Mouse (Mus musculus): ENCODE data around the gene Efna1. TPM values are rescaled to one million over a fixed set of nuclear protein-coding genes. Genes with fewer than 3 reads are reported as not detected.

Efna1 gene
- polyA plus RNA-seq, 1 experiment from 2014 or later, result 33.3 TPM

DNA sequence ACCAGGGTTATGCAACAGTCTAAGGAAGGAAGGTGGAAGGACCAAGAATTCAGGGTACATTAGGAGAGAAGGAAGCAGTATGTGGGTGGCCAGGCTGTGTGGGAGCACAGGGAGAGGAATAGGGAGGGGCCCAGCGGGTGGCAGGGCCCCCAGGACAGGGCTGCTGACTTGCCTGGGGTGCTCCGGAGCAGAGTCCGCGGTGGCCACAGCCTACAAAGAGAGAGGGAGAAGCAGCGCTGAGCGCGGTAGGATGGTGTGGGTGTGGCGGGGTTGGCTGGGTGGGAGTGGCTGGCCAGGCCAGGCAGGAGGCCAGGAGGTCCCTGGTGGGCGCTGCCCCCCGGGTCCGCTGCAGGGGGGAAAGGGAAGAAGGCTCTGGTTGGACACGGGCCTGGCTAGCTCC, 42.4 kb downstream of the Efna1 start:
- Histone ChIP-seq H3K36me3 (no peaks in the 10 kb centered on the region), H3K4me3 (no peak overlapping the region), H3K9ac (0 out of 2 replicates have a peak overlapping the region, but pooled peaks have one; percentile 24), H3K27me3 (replicated peaks) (peaks cover 45% of the 10 kb centered on the region), H3K4me2 (no peak overlapping the region), H3K4me1 (peaks cover 10% of the 10 kb centered on the region), H3K9me3 (no peaks in the 10 kb centered on the region), H3K27ac (replicated peaks) (no peak overlapping the region)
- ATAC-seq (ENCODE audit: extremely low read depth, insufficient number of reproducible peaks, low FRiP score, low TSS enrichment), result no peak
- 45% methylated on average over 11 of the region's 12 CpGs for WGBS

DNA sequence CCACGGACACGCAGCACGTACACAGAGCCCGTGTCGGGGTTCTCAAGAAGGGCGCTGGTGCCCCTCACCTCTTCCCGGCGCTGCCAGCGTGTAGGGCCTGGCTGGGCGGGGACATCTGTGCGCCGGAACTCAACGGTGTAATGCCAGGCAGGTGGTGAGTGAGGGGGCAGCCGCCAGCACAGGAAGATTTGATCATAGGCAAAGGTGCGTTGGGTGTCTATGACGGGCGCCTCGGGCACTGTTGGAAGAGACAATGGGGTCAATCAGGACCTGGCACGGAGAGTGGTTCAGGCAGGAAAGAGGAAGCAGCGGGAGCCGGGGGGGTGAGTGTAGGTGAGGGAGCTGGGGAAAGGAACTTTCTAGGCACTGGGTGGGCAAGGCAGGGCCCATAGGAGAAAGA, 43.3 kb downstream of the Efna1 start:
- peaks cover 16% of the 10 kb centered on the region for H3K4me1 ChIP-seq
- 86% methylated on average over 21 of the region's 21 CpGs for WGBS
- peaks cover 38% of the 10 kb centered on the region for H3K27me3 ChIP-seq (replicated peaks)
- H3K27ac ChIP-seq (replicated peaks), result no peak overlapping the region
- H3K9ac ChIP-seq, result no peak overlapping the region
- no peak for ATAC-seq (ENCODE audit: extremely low read depth, insufficient number of reproducible peaks, low FRiP score, low TSS enrichment)
- no peak overlapping the region for H3K4me3 ChIP-seq
- no peaks in the 10 kb centered on the region for H3K36me3 ChIP-seq
- H3K9me3 ChIP-seq, result no peaks in the 10 kb centered on the region
- no peak overlapping the region for H3K4me2 ChIP-seq

DNA sequence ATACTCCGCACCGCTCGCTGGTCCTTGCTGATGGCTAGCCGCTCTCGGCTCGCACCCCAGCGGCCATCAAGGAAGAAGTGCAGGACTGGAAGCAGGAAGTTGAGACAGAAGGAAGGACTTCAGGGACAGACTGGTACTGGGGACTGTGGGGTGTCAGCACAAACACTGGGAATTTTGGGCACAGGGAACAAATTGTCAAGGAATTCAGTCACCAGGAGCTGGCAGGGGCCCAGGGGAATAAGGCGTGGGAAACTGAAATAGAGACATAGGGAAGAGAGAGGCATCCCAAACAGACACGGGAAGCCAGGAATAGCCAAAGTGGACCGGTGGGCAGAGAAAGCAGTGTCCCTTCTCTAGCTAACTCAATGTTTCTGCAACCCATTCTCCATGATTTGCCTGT, 44.4 kb downstream of the Efna1 start:
- no peaks in the 10 kb centered on the region for H3K9me3 ChIP-seq
- no peaks in the 10 kb centered on the region for H3K36me3 ChIP-seq
- no peak overlapping the region for H3K4me3 ChIP-seq
- peaks cover 46% of the 10 kb centered on the region for H3K27me3 ChIP-seq (replicated peaks)
- H3K9ac ChIP-seq, result no peak overlapping the region
- no peak overlapping the region for H3K27ac ChIP-seq (replicated peaks)
- peaks cover 17% of the 10 kb centered on the region for H3K4me1 ChIP-seq
- no peak for ATAC-seq (ENCODE audit: extremely low read depth, insufficient number of reproducible peaks, low FRiP score, low TSS enrichment)
- H3K4me2 ChIP-seq, result no peak overlapping the region
- WGBS, result 79% methylated on average over 10 of the region's 10 CpGs

DNA sequence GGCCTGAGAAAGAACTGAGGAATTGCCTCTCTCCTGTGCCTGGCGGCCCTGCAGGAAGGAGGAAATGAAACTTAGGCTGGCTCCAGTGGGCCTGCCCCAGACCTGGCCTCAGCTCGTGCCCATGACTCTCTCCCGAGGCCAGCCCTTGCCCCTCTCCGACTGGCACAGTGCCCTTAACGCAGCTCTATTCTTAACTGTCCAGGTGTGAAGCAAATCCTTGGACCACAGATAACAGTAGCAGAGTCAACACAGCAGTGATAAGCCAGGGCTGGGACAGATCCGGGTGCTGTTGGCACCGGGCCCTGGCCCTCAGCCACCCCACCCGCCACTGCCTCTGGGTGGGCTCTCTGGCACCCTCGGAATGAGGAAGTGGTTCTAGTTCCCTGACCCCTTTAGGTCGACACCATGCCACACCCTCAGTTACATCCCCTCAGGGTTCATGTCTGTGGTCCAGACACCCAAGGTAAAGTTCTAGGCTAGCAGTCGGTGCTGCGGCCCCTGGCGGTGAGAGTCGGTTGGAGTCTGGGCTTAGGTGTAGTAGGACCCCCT, 47.3 kb downstream of the Efna1 start:
- H3K4me3 ChIP-seq, result no peak overlapping the region
- peaks cover 20% of the 10 kb centered on the region for H3K4me1 ChIP-seq
- no peak overlapping the region for H3K4me2 ChIP-seq
- WGBS, result 49% methylated on average over 14 of the region's 14 CpGs
- H3K9ac ChIP-seq, result peak overlapping the region; percentile 21; the same call in 1 of the 2 replicates
- H3K27me3 ChIP-seq (replicated peaks), result peaks cover 66% of the 10 kb centered on the region
- H3K27ac ChIP-seq (replicated peaks), result 0 out of 2 replicates have a peak overlapping the region, but pooled peaks have one; percentile 39
- no peaks in the 10 kb centered on the region for H3K9me3 ChIP-seq
- no peaks in the 10 kb centered on the region for H3K36me3 ChIP-seq
- peak; percentile 23; the same call in 1 of the 2 replicates for ATAC-seq (ENCODE audit: extremely low read depth, insufficient number of reproducible peaks, low FRiP score, low TSS enrichment)

DNA sequence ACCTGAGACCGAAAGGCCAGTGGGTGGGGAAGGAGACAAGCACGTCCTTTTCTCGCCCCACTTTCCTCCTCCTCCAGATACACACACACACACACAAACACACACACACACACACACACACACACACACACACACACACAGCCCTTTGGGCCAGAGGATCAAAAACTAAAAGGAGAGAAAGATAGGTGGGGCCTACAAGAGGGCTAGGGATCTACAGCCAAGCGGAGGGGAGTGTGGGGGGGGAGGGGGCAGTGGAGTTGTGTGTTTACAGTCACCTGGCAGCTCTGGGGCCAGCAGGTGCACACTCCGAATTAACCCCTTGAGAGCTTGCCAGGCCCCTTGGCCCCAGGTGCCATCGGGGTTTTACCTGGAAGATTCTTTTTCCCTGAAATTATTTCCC, 48.3 kb downstream of the Efna1 start:
- Histone ChIP-seq H3K9me3 (no peaks in the 10 kb centered on the region), H3K36me3 (no peaks in the 10 kb centered on the region), H3K4me2 (no peak overlapping the region), H3K27ac (replicated peaks) (no peak overlapping the region), H3K9ac (no peak overlapping the region), H3K27me3 (replicated peaks) (peaks cover 58% of the 10 kb centered on the region), H3K4me3 (no peak overlapping the region), H3K4me1 (peaks cover 27% of the 10 kb centered on the region)
- no peak for ATAC-seq (ENCODE audit: extremely low read depth, insufficient number of reproducible peaks, low FRiP score, low TSS enrichment)
- 70% methylated on average over 6 of the region's 6 CpGs for WGBS

DNA sequence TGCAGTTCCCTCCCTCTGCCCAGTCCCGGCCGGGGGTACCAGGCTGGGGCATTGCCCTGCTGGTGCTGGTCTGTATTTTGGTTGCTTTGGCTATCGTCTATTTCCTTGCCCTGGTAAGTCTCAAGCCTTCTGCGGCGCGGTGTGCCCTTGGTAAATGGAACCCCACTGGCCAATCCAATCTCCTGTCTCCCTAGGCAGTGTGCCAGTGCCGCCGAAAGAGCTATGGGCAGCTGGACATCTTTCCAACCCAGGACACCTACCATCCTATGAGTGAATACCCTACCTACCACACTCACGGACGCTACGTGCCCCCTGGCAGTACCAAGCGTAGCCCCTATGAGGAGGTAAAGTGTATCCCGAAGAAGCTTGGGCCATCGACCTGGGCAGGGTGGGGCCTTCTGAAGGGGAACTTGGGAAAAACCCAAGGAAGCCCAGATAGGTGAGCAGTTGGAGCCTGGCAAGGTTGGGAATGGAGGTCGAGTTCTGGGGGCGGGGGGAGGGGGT, 49.1 kb downstream of the Efna1 start:
- no peak overlapping the region for H3K9ac ChIP-seq
- H3K4me2 ChIP-seq, result no peak overlapping the region
- H3K4me3 ChIP-seq, result no peak overlapping the region
- 64% methylated on average over 16 of the region's 16 CpGs for WGBS
- H3K4me1 ChIP-seq, result peaks cover 34% of the 10 kb centered on the region
- no peak overlapping the region for H3K27ac ChIP-seq (replicated peaks)
- H3K27me3 ChIP-seq (replicated peaks), result peaks cover 59% of the 10 kb centered on the region
- H3K36me3 ChIP-seq, result no peaks in the 10 kb centered on the region
- no peaks in the 10 kb centered on the region for H3K9me3 ChIP-seq
- ATAC-seq (ENCODE audit: extremely low read depth, insufficient number of reproducible peaks, low FRiP score, low TSS enrichment), result no peak

DNA sequence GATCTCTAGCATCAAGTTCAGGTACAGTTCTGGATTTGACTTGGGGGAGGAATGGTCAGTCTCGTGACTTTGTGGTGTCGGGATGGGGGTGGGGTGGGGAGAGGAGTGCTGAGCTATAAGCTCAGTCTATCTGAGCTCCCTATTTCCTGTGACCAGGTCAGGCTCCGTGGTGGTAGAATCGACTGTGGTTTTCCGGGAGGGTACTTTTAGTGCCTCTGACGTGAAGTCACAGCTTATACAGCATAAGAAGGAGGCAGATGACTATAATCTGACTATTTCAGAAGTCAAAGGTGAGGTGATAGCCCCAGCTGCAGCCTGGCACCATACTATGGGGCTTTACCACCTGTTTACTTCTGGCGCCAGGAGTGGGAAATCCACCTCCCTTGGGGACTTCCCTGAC, 49.6 kb downstream of the Efna1 start:
- ATAC-seq (ENCODE audit: extremely low read depth, insufficient number of reproducible peaks, low FRiP score, low TSS enrichment), result no peak
- Histone ChIP-seq H3K4me1 (peaks cover 38% of the 10 kb centered on the region), H3K9me3 (no peaks in the 10 kb centered on the region), H3K36me3 (no peaks in the 10 kb centered on the region), H3K27me3 (replicated peaks) (peaks cover 63% of the 10 kb centered on the region), H3K4me2 (no peak overlapping the region), H3K4me3 (no peak overlapping the region), H3K9ac (no peak overlapping the region), H3K27ac (replicated peaks) (no peak overlapping the region)
- WGBS, result 50% methylated on average over 7 of the region's 7 CpGs

DNA sequence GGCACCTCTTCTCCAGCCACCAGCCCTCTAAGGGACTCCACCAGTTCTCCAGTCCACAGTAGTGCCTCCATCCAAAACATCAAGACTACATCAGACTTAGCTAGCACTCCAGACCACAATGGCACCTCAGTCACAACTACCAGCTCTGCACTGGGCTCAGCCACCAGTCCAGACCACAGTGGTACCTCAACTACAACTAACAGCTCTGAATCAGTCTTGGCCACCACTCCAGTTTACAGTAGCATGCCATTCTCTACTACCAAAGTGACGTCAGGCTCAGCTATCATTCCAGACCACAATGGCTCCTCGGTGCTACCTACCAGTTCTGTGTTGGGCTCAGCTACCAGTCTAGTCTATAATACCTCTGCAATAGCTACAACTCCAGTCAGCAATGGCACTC, 50.4 kb downstream of the Efna1 start:
- Histone ChIP-seq H3K4me2 (no peak overlapping the region), H3K27me3 (replicated peaks) (peaks cover 65% of the 10 kb centered on the region), H3K9me3 (no peaks in the 10 kb centered on the region), H3K4me3 (no peak overlapping the region), H3K9ac (no peak overlapping the region), H3K36me3 (no peaks in the 10 kb centered on the region), H3K4me1 (peaks cover 39% of the 10 kb centered on the region), H3K27ac (replicated peaks) (no peak overlapping the region)
- WGBS, result 78% methylated on average over 2 of the region's 2 CpGs
- no peak for ATAC-seq (ENCODE audit: extremely low read depth, insufficient number of reproducible peaks, low FRiP score, low TSS enrichment)

DNA sequence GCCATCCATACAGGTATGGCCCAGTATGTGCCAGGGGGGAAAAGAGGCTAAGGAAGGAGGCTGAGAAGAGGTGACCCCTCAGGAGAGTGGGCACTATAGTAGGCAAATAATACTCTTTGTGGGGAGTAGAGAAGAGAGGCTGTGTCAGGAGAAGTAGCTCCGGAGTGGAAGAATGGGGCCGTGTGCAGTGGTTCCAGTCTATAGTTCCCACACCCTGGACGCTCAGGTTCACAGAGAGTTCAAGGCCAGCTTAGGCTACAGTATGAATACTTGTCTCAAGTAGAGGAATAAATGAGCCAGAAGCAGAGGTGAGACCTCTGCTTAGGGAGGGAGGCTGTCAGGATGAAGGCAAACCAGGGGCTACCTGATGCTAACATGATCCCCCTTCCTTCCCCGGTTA, 51.7 kb downstream of the Efna1 start:
- Histone ChIP-seq H3K36me3 (0 out of 2 replicates have a peak, but pooled peaks cover 4% of the 10 kb centered on the region), H3K9me3 (no peaks in the 10 kb centered on the region), H3K4me3 (no peak overlapping the region), H3K27ac (replicated peaks) (no peak overlapping the region), H3K27me3 (replicated peaks) (peaks cover 67% of the 10 kb centered on the region), H3K9ac (no peak overlapping the region), H3K4me1 (peaks cover 39% of the 10 kb centered on the region), H3K4me2 (0 out of 2 replicates have a peak overlapping the region, but pooled peaks have one; percentile 78)
- WGBS, result 63% methylated on average over 4 of the region's 4 CpGs
- no peak for ATAC-seq (ENCODE audit: extremely low read depth, insufficient number of reproducible peaks, low FRiP score, low TSS enrichment)

DNA sequence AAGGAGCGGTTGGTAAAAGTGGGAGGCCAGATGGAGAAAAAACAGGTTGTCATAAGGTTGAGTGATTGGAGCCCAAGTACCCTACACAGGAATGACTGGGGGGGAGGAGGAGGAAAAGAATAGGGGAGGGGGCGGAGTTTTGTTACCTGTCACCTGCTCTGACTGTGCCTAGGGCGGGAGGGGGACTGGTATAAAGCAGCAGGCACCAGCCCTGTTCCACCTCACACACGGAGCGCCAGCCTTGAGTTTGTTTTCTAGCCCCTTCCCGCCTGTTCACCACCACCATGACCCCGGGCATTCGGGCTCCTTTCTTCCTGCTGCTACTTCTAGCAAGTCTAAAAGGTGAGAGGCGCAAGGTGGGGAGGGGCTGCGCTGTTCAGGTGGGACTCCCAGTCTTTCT, 52.1 kb downstream of the Efna1 start, which contains the start of gene Muc1:
Gene Muc1 (plus strand): TSS at position 222 of the 400 bp plus-strand sequence.
- WGBS, result 28% methylated on average over 10 of the region's 10 CpGs

DNA sequence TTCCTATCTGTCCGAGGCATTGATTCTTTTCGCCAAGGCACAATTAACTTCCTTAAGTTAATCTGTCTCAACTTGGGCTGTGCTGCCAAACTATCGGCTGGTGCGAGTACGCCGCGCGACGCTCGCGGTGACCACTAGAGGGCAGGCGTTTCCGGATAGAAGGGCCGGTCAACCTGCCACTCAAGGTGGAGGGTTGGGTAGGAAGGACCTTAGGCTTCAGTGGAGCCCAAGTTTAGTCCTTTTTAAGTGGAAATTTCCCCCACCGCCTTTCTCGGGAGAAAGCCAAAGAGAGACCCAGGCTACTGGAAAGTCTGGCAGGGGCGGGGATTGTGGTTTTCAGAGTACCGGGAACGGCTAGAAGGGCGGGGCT, 52.8 kb downstream of the Efna1 start:
- peak; percentile 22; the same call in 1 of the 2 replicates for ATAC-seq (ENCODE audit: extremely low read depth, insufficient number of reproducible peaks, low FRiP score, low TSS enrichment)
- WGBS, result under 1% methylated on average over 20 of the region's 20 CpGs
- Histone ChIP-seq H3K9ac (peak overlapping the region; percentile 76), H3K4me1 (peaks cover 29% of the 10 kb centered on the region), H3K36me3 (0 out of 2 replicates have a peak, but pooled peaks cover 8% of the 10 kb centered on the region), H3K4me2 (peak overlapping the region; percentile 78), H3K4me3 (peak overlapping the region; percentile 57), H3K27me3 (replicated peaks) (peaks cover 66% of the 10 kb centered on the region), H3K9me3 (no peaks in the 10 kb centered on the region), H3K27ac (replicated peaks) (0 out of 2 replicates have a peak overlapping the region, but pooled peaks have one; percentile 17)

More for the DNA sequence above, 52.1 kb downstream of the Efna1 start, which contains the start of gene Muc1:
- Histone ChIP-seq H3K9me3 (no peaks in the 10 kb centered on the region), H3K27me3 (replicated peaks) (peaks cover 66% of the 10 kb centered on the region), H3K4me2 (peak within 1 kb of the TSS; percentile 78), H3K4me1 (peaks cover 35% of the 10 kb centered on the region), H3K27ac (replicated peaks) (0 out of 2 replicates have a peak within 1 kb of the TSS, but pooled peaks have one; percentile 17), H3K4me3 (peak within 1 kb of the TSS; percentile 57), H3K36me3 (0 out of 2 replicates have a peak, but pooled peaks cover 4% of the 10 kb centered on the region), H3K9ac (peak within 1 kb of the TSS; percentile 76)
- ATAC-seq (ENCODE audit: extremely low read depth, insufficient number of reproducible peaks, low FRiP score, low TSS enrichment), result no peak

Measured in heart, embryonic 13.5 days (tissue).